Mouse (Mus musculus) cerebellum, adult 11 months (tissue): ENCODE measurements around the gene Gse1.
A peak's percentile ranks its signal among the peaks of the same experiment; 100 is the strongest.

ENCODE experiments used
- DNase-seq: peaks from one replicate; pipeline ENCODE4 v3.0.0; 2022

Gse1 gene

DNA sequence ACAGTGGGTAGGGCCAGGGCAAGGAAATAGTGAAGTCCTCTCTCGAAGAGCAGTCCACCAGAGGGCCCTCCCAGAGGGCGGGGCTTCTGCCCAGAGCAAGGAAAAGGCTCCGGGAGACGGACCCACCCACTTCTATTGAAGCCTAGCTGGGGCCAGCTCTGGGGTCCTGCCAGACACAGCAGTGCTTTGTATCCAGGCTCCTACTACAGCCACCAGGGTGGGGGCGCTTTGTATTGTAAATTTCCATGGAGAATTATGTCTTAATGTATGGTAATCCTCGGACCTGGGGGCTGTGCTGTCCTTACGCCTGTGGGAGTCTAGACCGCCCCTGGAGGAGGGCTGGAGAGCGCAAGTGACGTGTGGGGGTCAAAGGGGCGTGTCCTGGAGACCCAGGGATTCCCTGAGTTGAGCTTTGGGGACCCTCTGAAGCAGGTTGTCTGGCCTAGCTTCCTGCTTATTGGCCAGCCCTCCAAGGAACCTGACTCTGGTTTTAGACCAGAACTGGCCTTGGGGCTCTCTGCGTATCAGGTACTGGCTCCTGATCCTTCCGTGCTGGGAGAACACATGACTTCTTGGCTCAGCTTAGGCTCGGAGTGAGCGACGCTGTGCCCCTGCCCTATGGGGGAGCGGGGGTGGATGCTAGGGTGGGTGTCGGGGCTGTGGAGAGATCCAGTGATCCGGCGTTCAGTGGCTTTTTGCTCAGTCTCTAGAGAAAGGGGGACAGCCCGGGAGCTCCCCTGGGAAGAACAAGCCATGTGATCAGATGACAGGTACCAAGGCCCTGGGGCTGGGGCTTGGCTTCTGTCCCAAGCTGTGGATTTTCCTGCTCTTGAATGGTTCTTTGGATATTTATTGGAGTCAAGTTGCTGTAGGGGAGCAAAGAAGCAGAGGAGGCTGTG, 281.1 kb downstream of the Gse1 start:
- DNase-seq, result no peak

DNA sequence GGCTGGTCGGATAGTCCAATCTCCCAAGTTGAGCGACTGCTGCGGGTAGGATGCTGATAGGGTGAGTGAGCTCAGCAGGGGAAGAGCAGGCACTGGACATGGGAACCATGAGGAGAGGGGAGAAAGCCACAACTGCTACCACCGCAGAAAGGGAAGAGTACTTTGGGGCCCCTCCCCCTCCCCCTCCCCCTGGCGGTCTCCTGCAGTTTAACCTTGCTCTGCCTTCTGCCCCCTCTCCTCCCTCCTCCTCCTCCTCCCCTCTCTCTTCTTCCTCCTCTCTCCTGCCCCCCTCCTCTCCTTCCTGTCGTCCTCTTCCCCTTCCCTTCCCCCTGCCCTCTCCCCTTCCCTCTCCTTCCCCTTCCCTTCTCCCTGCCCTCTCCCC, 281.8 kb downstream of the Gse1 start:
- DNase-seq, result no peak

- DNase-seq, result no peak
Observed at GRCm38 (mm10) chr8:120510863-120511457, 282.7 kb downstream of the Gse1 start.

- DNase-seq, result no peak
Observed at GRCm38 (mm10) chr8:120511737-120512136, 283.5 kb downstream of the Gse1 start.

- DNase-seq, result no peak
Observed at GRCm38 (mm10) chr8:120512326-120512725, 284.1 kb downstream of the Gse1 start.

DNA sequence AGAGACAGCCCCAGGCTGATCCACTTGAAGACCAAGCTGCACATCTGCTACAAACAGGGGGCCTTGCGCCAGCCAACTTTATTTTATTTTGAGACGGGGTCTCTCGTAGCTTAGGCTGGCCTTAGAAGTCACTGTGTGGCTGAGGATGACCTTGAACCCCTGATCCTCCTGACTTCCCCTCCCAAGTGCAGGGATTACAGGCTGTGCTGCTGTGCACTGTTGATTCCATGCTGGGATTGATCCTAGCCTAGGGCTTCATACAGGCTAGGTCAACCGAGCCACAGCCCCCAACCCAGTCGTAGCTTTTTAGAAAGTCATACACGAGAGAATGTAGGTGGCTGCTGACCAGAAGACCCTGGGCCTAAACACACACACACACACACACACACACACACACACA, 284.9 kb downstream of the Gse1 start:
- DNase-seq, result no peak

DNA sequence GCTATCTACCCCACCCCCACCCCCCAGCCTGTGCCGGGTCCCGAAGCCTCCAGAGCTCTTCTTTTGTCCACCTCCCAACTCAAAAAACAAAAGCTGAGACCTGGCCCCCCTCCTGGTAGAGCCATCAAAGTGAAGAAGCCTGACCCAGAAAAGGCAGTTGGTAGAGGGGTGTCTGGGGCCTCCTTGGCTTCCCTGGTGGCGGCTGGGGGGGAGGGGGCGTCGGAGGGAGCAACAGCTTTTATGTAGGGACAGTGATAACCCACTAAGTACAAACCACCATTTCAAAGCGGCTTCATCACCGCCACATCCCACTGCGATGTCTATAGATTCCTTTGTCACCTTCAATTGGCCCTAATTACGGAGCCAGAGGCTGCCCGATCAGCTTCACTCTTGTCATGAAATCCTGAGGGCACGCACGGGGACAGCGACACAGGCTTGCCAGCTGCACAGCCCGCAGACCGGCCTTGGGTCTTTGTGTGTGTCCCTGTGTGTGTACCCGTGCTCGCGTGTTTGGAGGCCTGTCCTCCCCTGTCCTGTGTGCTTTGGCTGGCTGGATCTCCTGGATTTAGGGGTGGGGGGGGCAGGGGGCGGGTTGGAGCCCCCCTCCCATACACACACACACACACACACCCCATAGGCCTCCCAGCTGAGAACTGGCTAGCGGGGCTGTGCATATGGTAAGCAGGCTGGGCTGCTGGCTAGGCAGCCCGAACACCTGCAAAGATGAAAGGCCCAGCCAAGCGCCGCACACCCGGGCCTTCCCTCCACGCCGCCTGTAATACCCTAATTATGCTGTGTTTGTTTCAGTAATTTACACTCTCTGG, 285.6 kb downstream of the Gse1 start:
- peak; percentile 46 for DNase-seq

GRCm38 (mm10) chr8:120515214-120515613, 287.0 kb downstream of the Gse1 start:
- DNase-seq, result no peak

DNA sequence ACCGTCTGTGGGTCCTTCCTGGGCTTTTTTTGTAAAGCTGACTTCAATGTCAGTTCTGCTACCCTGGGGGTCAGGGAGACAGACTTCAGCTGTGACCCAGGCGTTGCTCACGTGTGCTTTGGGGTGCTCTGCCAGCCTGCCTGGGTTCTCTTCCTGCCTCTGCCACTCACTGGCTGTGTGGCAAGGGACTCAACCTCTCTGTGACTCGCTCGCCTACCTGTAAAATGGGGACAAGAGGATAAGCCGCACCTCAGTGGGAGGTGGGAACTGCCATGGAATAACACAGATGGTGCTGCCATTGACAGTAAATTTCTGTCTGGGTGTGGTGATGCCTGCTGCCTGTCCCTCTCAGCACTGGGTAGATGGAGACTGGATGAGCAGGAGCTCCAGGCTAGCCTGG, 287.4 kb downstream of the Gse1 start:
- no peak for DNase-seq

- no peak for DNase-seq
Observed at GRCm38 (mm10) chr8:120516182-120516755, 288.0 kb downstream of the Gse1 start.

DNA sequence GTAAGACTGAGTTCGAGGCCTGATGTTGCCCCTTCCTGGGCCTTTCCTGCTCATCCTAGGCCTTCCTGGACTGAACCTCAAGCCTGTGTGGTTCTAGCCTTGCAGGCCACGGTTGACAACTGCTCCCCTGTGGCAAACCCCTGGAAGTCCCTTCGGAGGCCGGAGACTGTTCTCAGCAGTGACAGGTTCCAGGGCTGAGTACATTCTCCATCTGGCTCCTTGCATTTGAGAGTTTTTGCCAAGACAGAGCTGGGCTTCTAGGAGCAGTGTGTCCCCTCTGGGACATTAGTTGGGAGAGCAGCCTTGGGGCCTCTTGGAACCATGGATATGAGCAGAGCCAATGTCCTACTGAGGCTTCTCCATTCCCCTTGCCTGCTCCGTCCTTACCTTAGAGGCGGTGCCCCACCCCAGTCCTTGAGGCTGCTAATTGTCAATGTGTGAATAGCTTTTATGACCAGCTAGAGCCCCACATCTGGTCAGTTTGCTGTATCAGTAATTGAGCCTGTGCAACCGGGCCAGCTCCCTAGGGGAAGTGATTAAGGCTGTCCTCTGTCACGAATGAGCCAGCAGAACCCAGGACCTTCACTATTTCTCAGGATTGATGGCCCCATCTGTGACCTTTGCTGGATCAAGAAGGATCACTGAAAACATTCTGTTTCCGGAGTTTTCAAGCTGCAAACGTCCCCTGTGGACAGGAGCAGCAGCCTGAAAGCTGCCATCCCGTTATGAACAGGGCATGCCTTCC, 289.6 kb downstream of the Gse1 start:
- no peak for DNase-seq

DNA sequence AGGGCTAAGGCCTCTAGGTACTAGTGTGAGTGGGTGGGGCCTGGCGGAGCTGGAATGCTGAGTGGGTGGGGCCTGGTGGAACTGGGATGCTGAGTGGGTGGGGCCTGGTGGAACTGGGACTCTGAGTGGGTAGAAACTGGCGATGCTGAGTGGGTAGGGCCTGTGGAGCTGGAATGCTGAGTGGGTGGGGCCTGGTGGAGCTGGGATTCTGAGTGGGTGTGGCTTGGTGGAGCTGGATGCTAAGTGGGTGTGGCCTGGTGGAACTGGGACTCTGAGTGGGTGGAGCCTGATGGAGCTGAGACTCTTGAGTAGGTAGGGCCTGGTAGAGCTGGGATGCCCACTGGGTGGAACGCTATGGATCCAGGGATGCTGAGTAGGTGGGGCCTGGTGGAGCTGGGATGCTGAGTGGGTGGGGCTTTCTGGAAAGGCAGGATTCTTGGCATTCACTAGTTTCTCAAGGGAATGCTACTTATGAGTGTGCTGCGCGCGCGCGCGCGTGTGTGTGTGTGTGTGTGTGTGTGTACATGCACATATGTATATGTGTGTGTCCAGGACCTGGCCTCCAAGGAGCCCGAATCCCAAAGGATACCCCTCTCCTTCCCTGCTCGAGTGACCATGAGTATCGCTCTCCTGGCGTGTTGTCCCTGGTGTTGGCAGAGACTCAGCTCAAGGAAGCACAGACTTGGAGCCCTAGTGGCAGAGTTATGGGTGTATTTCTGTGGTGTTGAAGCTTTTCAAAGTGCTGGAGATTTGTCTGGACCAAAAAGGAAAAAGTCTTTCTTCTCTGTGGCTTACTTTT, 290.7 kb downstream of the Gse1 start:
- no peak for DNase-seq

GRCm38 (mm10) chr8:120520287-120520686, 292.0 kb downstream of the Gse1 start:
- DNase-seq, result no peak

DNA sequence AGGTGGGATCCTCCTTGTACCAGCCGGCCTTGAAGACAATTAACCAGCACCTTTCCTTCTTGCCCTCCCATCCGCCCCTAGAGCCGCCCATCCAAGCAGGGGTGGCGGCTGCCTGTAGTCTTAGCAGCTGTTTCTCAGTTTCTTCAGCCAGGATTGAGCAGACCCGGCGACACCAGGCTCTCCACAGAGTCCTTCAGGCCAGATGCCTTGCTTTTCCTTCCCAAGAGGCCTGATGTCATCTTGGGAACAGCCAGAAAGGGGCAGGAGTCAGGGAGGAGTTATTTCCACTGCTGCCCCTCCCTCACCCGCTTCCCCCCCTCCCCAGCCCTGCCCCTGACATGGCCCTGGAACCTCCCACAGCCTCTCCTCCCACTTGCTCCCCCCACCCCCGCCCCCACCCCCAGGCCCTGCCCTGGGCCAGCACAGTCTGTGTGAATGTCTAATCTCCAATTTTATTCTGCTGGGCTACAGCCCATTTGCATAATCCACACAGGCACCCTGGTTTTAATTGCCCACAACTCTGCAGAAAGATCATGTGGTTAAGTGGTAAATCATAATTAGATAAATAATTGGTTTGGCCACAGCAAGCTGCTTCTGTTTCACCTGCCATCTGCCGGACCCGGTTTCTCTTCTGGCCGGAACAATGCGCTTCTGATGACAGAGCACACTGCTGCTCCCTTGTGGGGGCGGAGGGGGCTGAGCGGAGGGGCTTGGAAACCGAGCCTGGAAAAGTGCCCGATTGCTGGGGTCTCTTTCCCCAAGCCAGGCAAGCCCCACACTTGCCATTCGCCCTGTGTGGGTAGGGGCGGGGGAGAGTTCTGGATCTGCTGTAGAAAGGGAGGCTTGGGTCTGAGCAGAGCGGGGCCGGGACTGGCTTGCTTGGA, 292.7 kb downstream of the Gse1 start:
- DNase-seq, result peak; percentile 77

DNA sequence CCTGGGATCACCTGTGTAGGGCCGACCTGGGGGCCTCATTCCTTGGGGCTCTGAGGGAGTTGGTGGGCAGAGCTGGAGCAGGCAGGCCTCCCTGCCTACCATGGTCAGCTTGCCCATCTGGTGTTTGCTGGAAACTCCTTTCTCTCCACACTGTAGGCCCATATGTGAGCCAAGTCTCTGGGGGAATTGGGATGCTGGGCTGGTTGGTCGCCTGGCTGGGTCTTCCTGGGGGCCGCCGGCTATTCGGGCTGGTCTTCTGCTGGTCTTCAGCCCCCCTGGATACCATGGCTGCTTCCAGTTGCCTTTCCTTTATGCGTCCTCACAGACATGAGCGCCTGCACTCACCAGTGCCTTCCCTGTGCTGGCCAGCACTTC, 293.3 kb downstream of the Gse1 start:
- no peak for DNase-seq

DNA sequence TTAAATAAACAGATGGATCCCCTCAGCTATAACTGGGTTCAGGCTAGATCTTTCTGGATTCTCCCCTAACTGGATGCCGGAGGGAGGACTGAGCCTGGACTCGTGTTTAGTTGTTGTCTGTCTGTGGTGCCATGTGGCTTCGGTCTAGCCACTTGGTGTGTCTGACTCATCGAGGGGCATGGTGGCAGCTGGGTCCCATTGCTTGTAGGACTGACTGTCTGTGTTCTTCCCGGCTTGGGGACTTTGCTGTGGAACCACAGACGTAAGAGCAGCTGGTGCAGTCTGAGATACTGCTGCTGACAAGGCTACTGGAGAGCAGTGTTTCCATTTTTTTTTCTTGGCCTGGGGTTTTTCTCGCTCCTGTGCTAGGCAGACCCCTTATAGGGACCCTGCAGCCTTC, 295.4 kb downstream of the Gse1 start:
- no peak for DNase-seq

DNA sequence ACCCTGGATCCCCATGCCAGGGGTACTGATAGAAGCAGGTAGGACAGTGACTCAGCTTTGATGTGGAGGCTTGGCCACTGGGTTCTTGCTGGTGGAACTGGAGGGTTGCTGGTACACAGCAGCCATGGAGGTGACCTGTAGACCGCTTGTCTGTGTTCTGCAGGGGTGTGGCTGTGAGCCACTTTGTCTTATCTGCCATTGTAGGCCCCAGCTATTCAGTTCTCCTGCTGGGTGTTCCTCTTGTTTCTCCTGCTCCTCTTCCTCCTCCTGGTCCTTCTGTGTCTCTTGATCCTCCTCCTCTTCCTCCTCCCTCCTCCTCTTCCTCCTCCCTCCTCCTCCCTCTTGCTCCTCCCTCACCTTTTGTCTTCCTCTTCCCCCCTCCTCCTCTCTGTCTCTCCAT, 296.9 kb downstream of the Gse1 start:
- no peak for DNase-seq

- DNase-seq, result no peak
Observed at GRCm38 (mm10) chr8:120525832-120526231, 297.6 kb downstream of the Gse1 start.

GRCm38 (mm10) chr8:120526577-120526976, 298.3 kb downstream of the Gse1 start:
- no peak for DNase-seq

- no peak for DNase-seq
Observed at GRCm38 (mm10) chr8:120528332-120528731, 300.1 kb downstream of the Gse1 start.

- no peak for DNase-seq
Observed at GRCm38 (mm10) chr8:120529226-120529625, 301.0 kb downstream of the Gse1 start.
